ENCODE assay signal across 14 mouse cellular contexts in genomic region chr19:55508239-55508638, GRCm38 (mm10).
"Had no signal": no experiment of that assay in that cellular context is flagged by ENCODE, and none has a peak within 500 bp of the region (broad histone marks: within the 10 kb centered on the region; RNA-seq: fewer than 3 reads in every experiment).

No protein-coding gene starts in this region.

- H3K4me2 ChIP-seq: lung, embryonic 15.5 days; midbrain, embryonic 11.5 days; midbrain, embryonic 13.5 days; midbrain, embryonic 15.5 days; neural tube, embryonic 12.5 days; stomach, embryonic 15.5 days had no signal

- ATAC-seq: lung, postnatal 0 days; midbrain, embryonic 13.5 days; midbrain, embryonic 15.5 days had no signal

- H3K27ac ChIP-seq: lung, embryonic 15.5 days; macrophage; midbrain, embryonic 15.5 days; neural tube, embryonic 12.5 days; stomach, embryonic 15.5 days; stomach, postnatal 0 days had no signal

- H3K9me3 ChIP-seq: lung, embryonic 15.5 days; megakaryocyte, embryonic 14.5 days; midbrain, embryonic 13.5 days; midbrain, embryonic 15.5 days; neural tube, embryonic 12.5 days; stomach, embryonic 15.5 days had no signal

- DNase-seq: lung, adult 2 months; lung, postnatal 14 days; lung, postnatal 36 days; right cerebral cortex, postnatal 14 days had no signal

- H3K4me1 ChIP-seq: lung, embryonic 15.5 days; megakaryocyte, embryonic 14.5 days; midbrain, embryonic 13.5 days; neural tube, embryonic 12.5 days had no signal

- H3K36me3 ChIP-seq: lung, embryonic 15.5 days; midbrain, embryonic 13.5 days; midbrain, embryonic 15.5 days; neural tube, embryonic 12.5 days; stomach, embryonic 15.5 days had no signal

- H3K27me3 ChIP-seq: lung, embryonic 15.5 days; megakaryocyte, embryonic 14.5 days; midbrain, embryonic 13.5 days; midbrain, embryonic 15.5 days; neural tube, embryonic 12.5 days; stomach, embryonic 15.5 days had no signal

- H3K4me3 ChIP-seq: lung, embryonic 15.5 days; megakaryocyte, embryonic 14.5 days; midbrain, embryonic 13.5 days; midbrain, embryonic 15.5 days; neural tube, embryonic 12.5 days; stomach, embryonic 15.5 days had no signal

- H3K9ac ChIP-seq: lung, embryonic 15.5 days; midbrain, embryonic 13.5 days; midbrain, embryonic 15.5 days; neural tube, embryonic 12.5 days; stomach, embryonic 15.5 days had no signal
